Mouse (Mus musculus) embryo, embryonic 10 days (tissue): ENCODE results near the gene Itgal.
"Not testable (repeated sequence)": the region's sequence is repeated elsewhere in the genome, so short reads cannot be mapped to it uniquely, and the experiment has no call there.

Experiments
- DNase-seq: peaks from one replicate; pipeline ENCODE4 v3.0.0-alpha.2; 2015; ENCODE audit warnings: low spot score

The Itgal gene

GRCm38 (mm10) chr7:127342332-127342731 is 46.3 kb downstream of the Itgal start:
- DNase-seq = no peak

GRCm38 (mm10) chr7:127342888-127343287 is 46.8 kb downstream of the Itgal start:
- DNase-seq = no peak

- DNase-seq = no peak
These were observed 47.4 kb downstream of the Itgal start for GRCm38 (mm10) chr7:127343351-127344019.

- DNase-seq = no peak
These were observed 48.3 kb downstream of the Itgal start for GRCm38 (mm10) chr7:127344371-127344770.

- no peak for DNase-seq
These were observed 49.0 kb downstream of the Itgal start for GRCm38 (mm10) chr7:127345092-127345491.

GRCm38 (mm10) chr7:127345512-127346325 is 49.7 kb downstream of the Itgal start, which contains the start of gene Zfp768:
Gene Zfp768, minus strand, starts transcription at chr7:127345589.
- peak; percentile 97 for DNase-seq

GRCm38 (mm10) chr7:127346676-127347075 is 50.6 kb downstream of the Itgal start:
- DNase-seq = no peak

- DNase-seq = no peak
These were observed 55.4 kb downstream of the Itgal start for GRCm38 (mm10) chr7:127351230-127352004.

- no peak for DNase-seq
These were observed 59.7 kb downstream of the Itgal start for GRCm38 (mm10) chr7:127355796-127356195.

GRCm38 (mm10) chr7:127357871-127358270 is 61.8 kb downstream of the Itgal start:
- no peak for DNase-seq

GRCm38 (mm10) chr7:127358472-127358871 is 62.4 kb downstream of the Itgal start:
- DNase-seq = no peak

- no peak for DNase-seq
These were observed 64.2 kb downstream of the Itgal start for GRCm38 (mm10) chr7:127360265-127360664.

GRCm38 (mm10) chr7:127361449-127361848 is 65.4 kb downstream of the Itgal start:
- no peak for DNase-seq

- DNase-seq = peak; percentile 82
These were observed 66.4 kb downstream of the Itgal start for GRCm38 (mm10) chr7:127362418-127362817.

- DNase-seq = peak; percentile 43
These were observed 67.4 kb downstream of the Itgal start for GRCm38 (mm10) chr7:127363475-127363921.

GRCm38 (mm10) chr7:127364166-127364565 is 68.1 kb downstream of the Itgal start:
- no peak for DNase-seq

GRCm38 (mm10) chr7:127366249-127366648 is 70.2 kb downstream of the Itgal start:
- DNase-seq = no peak

GRCm38 (mm10) chr7:127371213-127371612 is 75.2 kb downstream of the Itgal start:
- no peak for DNase-seq

GRCm38 (mm10) chr7:127371870-127372269 is 75.8 kb downstream of the Itgal start:
- not testable (repeated sequence) for DNase-seq

GRCm38 (mm10) chr7:127375271-127376245 is 79.5 kb downstream of the Itgal start, which contains the start of gene Zfp747:
Gene Zfp747, minus strand, starts transcription at chr7:127376050.
- DNase-seq = peak; percentile 97

- no peak for DNase-seq
These were observed 82.4 kb downstream of the Itgal start for GRCm38 (mm10) chr7:127378310-127378921.
